Mouse (Mus musculus) bone marrow, adult 2 months (tissue): ENCODE data around the gene Ncor1.

ENCODE experiments used
- CTCF ChIP-seq: fragments of 200-500 bp; IDR thresholded peaks from 2 replicates; pipeline ENCODE4 v1.5.1; 2011; ENCODE audit warnings: low read length, control low read depth; ENCODE audit not compliant: control insufficient read depth, insufficient read depth
- POLR2A ChIP-seq: fragments of 200-500 bp; IDR thresholded peaks from 2 replicates; pipeline ENCODE4 v1.6.1; 2011; ENCODE audit warnings: low read depth, mild to moderate bottlenecking, control low read depth, low read length, borderline replicate concordance; ENCODE audit not compliant: control insufficient read depth

GRCm38 (mm10) chr11:62448971-62449370 is 9.4 kb downstream of the Ncor1 start:
- no peak for TF ChIP-seq CTCF
- no peak for TF ChIP-seq POLR2A
